Mouse (Mus musculus): ENCODE results near the gene Olfr222.

GRCm38 (mm10) chr11:59562837-59563236, 13.2 kb downstream of the Olfr222 start:
- TF ChIP-seq CTCF (IDR thresholded peaks at IDR 0.05; ENCODE audit: low read depth) (no peak), EP300 (IDR thresholded peaks at IDR 0.05; ENCODE audit: low read depth) (no peak)
